Mouse (Mus musculus): Measurements from ENCODE around the gene Slco4a1.

DNA sequence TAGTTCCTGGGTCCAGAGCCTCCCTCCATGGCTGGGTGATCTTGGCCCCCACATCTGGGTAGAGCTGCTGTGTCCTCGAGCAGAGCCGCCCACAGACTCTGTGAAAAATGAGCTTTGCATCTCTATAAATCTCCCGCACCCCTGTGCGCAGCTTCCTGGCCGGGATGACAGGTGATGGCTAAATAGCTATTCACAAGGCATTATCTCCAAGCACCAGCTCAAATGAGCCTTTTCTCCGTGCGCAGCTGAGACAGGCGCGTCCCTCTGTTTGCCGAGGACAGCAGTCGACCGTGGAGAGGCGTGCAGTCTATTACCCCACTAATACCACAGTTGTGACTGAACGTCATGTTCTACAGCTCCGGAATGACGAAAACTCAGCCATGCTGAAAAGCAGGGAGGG is 26.2 kb downstream of the Slco4a1 start:
- TF ChIP-seq POLR2A (IDR thresholded peaks at IDR 0.05; ENCODE audit: borderline replicate concordance, control insufficient read depth, low read depth, low read length) (no peak), CTCF (IDR thresholded peaks at IDR 0.05; ENCODE audit: control insufficient read depth, insufficient read depth, low read length) (no peak)

All from bone marrow, adult 2 months (tissue).